Mouse (Mus musculus) embryonic stem cell, embryonic (primary cell): ENCODE measurements at regions not wholly inside any gene's neighbourhood (a gene's known extent, or its start where the extent isn't known, plus 50 kb on each side); places are given as distances from the start of the nearest gene placed in this dataset.

Experiments
- CTCF ChIA-PET, 4 experiments: fragments of 300-600 bp in 2 of 4; fragments of 350-600 bp in 2 of 4; sonication (Branson Sonifier 250); formaldehyde crosslinking; loops; one replicate each; lab custom pipeline; 2022; ENCODE audit warnings: inconsistent platforms in 2 of 4; lab: Charles Lee
- POLR2A ChIA-PET, 4 experiments: fragments of 300-600 bp in 2 of 4; fragments of 350-600 bp in 2 of 4; sonication (Branson Sonifier 250); formaldehyde crosslinking; loops; one replicate each; lab custom pipeline; 2022; ENCODE audit warnings: antibody characterized with exemption in 4 of 4, inconsistent platforms in 1 of 4; lab: Charles Lee

DNA sequence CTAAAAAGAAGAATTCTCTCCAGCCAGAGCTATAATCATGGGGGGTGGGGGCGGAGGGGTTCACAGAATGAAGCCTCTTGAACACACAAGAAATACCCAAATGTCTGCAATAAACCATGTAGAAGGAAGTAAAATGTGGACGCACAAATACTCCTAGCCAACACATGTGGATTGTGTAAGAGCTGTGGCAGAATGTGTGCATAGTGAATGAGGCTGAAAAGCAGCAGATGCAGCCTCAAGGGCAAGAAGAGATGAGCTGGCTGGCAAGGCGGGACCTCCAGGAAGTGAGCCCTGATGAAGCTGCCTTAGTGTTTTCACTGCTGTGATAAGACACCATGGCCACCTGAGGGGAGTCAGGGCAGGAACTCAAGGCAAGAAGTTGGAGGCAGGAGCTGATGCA lies 53.3 kb upstream of the Arhgap28 start:
- ChIA-PET CTCF (no interaction called here), POLR2A (interaction anchor here in 1 of 4 experiments (0.5 kb wide), 1 partner anchor 210 kb away, joined by 3 read pairs; no protein-coding TSS in a partner anchor)

DNA sequence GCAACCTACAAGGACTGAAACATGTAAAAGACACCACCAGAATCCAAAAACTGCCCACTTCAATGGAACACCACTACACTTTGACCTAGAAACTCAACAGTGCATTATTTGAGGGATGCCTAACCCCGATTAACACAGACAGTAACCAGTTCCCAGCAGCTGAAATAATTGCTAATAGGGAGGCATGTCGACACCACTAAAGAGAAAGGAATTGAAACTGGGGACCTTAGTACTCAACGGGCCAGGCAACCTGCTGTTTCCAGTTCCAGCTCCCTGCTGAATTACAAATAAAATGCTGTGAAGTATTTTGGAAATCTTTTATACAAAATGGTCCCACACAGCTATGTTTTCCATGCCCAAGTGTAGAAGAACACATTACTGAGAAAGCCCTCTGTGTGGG lies 56.5 kb upstream of the Arhgap28 start:
- CTCF ChIA-PET: no interaction called here
- POLR2A ChIA-PET: interaction anchor here in 1 of 4 experiments (0.6 kb wide), 1 partner anchor 119 kb away, joined by 3 read pairs; no protein-coding TSS in a partner anchor

DNA sequence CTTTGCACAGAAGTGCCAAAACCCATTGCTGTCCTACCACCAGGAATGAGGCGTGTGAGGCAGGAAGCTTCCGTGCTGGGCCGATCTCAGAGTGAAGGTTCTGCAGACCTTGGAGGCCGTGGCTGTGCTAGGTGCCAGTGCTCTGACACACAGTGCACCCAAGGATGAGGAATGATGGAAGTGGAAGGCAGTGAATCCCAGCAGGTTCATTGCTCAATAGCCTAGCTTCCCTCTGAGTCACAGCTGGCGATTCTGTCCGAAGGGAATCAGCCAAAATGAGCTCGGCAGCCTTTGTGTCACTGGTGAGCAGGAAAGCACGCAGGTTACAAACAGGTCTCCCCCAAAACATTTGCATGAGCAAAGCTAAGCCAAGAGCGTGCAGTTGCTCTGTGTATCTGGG lies 61.8 kb upstream of the Arhgap28 start:
- ChIA-PET POLR2A (no interaction called here), CTCF (interaction anchor here in 2 of 4 experiments (0.6 kb wide), 2 partner anchors 105 to 1166 kb away, joined by 3 read pairs; no protein-coding TSS in a partner anchor)

DNA sequence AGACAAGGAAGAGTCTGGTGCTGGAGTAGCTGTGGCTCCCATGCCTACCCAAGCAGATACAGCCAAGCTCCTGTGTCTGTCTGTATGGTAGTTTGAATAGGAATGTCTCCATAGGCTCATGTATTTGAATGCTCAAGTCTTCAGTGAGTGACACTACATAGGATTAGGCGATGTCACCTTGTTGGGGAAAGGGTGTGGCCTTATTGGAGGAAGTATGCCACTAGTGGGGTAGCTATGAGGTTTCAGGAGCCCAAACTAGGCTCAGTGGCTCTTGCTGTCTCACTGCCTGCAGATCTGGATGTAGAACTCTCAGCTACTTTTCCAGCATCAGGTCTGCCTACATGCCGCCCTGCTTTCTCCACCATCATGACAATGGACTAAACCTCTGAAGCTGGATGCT lies 62.3 kb upstream of the Arhgap28 start:
- ChIA-PET CTCF (interaction anchor here in 2 of 4 experiments (0.6 kb wide), 3 partner anchors 105 to 1167 kb away, joined by 3 to 13 read pairs (median 3); no protein-coding TSS in a partner anchor), POLR2A (interaction anchor here in 1 of 4 experiments (1.0 kb wide), 1 partner anchor 12 kb away, joined by 3 read pairs; no protein-coding TSS in a partner anchor)

DNA sequence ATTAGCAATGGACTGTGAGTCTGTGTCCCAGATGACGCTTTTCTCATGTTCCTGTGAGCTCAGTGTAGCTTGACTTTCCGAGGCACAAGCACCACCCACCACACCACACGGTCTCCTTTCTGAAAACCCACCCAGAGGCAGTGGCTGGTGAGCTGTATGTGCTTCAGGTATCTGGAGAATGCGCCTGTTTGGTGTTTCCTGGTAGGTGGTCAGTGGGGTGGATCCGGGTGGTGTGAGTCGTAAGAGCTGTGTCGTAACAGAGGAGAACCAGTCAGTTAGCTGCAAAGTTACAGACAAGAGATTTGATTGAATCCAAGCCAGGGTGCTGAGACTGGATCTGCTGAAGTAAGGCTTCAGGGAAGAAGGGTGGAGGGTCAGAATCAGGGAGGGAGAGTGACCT lies 65.1 kb upstream of the Arhgap28 start:
- ChIA-PET POLR2A (no interaction called here), CTCF (interaction anchor here in 1 of 4 experiments (0.6 kb wide), 1 partner anchor 26 kb away, joined by 14 read pairs; no protein-coding TSS in a partner anchor)

DNA sequence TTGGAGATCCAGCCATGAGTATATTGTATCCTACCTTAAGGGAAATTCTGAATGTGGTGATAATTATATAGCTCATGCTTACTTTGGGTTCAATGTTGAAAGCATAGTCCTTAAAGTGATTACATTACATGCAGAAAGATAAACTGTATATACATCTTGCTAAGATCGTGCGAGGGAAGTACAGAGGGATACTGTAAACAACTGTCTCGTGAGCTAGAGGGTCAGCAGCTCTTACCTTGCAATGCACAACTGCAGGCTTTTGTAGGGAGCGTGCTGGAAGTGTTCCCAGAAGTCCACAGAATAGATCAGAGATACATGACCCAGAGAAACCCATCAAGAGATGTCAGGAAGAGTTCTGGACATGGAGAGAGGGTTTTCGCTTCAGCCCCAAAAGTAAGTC lies 65.6 kb upstream of the Arhgap28 start:
- CTCF ChIA-PET: no interaction called here
- POLR2A ChIA-PET: no interaction called here

DNA sequence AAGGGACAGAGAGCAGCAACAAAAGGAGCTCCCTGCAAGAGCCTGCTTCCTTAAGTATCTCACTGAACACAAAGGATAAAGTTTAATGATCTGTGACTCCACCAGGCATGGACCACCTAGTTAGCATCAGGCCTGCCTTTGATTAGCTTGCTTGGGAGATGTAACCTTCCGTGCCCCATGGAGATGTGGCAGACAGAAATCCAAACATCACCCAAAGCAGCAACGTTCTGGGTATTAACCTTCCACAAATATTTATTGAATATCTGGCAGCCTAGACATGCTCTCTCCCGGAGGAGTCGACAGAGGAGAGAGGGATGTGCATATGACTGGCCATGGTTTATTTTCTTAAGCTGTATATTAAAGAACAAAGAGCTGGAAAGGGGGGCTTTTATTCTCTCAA lies 67.6 kb upstream of the Arhgap28 start:
- ChIA-PET POLR2A (no interaction called here), CTCF (no interaction called here)

DNA sequence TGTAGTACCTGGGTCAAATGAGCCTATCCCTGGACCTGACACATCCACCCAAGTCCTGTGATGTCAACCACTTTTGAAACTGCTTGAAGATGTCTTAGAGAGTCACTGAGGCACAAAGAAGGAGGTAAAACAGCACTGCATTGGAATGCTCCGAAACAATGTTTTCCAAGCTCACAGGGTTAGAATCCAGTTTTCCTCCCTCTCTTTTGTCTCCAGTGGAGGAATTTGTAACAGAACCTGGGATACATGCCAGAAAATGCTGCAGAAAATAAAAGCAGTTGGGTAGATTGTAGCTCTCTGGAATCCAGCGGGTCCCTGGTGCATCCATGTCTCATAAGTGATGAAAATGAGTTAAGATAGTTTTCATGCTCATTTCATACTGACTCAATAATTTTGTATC lies 71.8 kb upstream of the Arhgap28 start:
- ChIA-PET CTCF (interaction anchor here in 1 of 4 experiments (0.7 kb wide), 1 partner anchor 200 kb away, joined by 4 read pairs; no protein-coding TSS in a partner anchor), POLR2A (interaction anchor here in 1 of 4 experiments (0.5 kb wide), 1 partner anchor 215 kb away, joined by 4 read pairs; no protein-coding TSS in a partner anchor)

DNA sequence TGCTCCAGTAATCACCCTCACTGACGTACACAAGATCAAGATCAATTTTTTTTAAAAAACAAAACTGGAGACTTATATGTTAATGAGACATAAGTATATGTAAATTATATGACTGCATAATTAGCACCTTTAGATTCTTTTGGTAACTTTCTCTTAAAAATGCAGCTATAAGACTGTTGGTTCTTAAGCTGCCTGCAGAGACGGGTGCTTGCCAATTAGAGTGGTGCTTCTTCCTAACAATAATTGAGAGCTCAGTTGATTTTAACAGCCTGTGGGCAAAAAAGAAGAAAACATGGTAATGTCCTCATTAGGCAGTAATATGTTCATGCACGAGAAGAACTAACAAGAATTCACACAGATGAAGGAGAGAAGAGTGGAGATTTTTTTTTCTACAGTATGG lies 74.8 kb upstream of the Arhgap28 start:
- CTCF ChIA-PET: no interaction called here
- POLR2A ChIA-PET: no interaction called here

DNA sequence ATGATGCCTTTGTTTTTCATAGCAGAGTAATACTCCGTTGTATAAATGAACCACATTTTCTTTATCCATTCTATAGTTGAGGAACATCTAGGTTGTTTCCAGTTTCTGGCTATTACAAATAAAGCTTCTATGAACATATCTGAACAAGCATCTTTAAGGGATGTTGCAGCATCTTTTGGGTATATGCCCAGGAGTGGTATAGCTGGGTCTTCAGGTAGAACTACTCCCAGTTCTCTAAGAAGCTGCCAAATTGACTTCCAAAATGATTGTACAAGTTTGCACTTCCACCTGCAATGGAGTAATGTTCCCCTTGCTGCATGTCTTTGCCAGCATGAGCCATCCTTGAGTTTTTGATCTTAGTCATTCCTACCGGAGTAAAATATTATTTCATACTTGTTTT lies 80.5 kb upstream of the Arhgap28 start:
- ChIA-PET POLR2A (no interaction called here), CTCF (no interaction called here)

DNA sequence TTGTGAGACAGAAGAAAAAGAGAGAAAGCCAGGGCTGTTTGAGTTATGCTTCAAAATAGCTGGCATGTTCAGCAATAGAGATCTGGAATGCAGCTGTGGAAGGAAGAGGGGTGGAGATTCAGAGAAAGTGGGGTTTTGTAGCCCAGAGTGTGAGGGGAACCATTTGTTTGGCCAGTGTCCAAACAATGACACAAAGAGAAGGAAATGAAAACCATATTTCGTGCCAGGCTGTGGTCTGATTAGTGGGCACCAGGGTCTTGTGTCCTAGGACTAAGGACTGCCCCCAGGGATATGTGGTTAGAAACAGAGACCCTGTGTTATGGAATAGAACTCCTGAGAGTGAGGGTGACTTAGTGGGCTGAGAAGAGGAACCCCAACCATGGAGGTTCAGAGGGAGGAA lies 83.2 kb upstream of the Arhgap28 start:
- ChIA-PET CTCF (no interaction called here), POLR2A (no interaction called here)

DNA sequence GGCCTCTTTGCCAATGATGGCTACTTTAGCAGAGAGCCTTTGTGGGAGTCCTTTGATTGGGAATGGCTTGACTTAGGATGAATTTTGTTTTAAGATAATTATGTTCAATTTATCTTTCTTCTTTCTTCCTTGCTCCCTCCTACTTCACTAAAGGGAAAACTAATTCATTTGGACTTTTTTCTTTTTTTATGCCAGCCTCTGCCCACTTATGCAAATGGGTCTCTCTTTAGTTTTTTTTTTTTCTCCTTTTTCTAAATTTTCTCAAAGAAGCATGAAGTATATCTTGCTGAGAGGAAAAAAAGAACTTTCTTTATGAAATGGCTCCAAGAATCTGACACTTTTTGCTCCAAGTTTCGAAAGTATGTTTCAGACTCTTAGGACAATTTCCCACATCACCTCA lies 85.3 kb upstream of the Arhgap28 start:
- POLR2A ChIA-PET: no interaction called here
- CTCF ChIA-PET: no interaction called here

DNA sequence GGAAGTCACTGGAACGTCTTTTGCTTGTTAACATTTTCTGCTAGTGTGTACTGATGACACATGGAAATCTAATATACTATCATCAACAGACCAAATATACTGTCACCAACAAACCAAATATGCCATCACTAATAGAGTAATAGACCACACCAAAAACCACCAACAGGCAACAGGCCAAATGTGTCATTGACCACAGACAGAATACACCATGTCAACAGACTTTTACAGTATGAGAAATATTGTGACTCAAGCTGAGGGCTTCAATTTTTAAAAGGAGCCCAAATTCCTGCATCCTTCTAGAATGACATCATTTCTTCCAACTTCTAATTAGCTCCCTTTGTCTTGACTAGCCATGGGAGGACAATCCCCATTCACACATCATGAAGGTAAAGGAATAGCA lies 85.9 kb upstream of the Arhgap28 start:
- ChIA-PET POLR2A (interaction anchor here in 1 of 4 experiments (0.6 kb wide), 1 partner anchor 170 kb away, joined by 3 read pairs; no protein-coding TSS in a partner anchor), CTCF (no interaction called here)

DNA sequence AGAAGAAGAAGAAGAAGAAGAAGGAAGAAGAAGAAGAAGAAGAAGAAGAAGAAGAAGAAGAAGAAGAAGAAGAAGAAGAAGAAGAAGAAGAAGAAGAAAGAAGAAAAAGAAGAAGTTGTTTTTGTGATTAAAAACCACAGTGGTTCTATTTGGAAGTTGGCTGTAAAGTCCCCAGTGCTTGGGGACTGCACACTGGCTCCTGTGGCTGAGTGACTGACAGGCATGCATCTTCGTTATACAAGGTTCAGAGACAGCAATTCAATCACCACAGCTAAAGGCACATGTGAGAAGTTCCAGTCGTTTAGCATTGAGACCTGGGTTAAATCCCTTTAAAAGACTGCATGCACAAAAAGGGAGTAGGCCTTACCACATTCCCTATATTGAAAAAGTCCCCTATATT lies 93.1 kb upstream of the Arhgap28 start:
- ChIA-PET CTCF (interaction anchor here in 2 of 4 experiments (0.6 to 1.0 kb wide), 2 partner anchors 226 to 433 kb away, joined by 3 read pairs; no protein-coding TSS in a partner anchor), POLR2A (no interaction called here)

DNA sequence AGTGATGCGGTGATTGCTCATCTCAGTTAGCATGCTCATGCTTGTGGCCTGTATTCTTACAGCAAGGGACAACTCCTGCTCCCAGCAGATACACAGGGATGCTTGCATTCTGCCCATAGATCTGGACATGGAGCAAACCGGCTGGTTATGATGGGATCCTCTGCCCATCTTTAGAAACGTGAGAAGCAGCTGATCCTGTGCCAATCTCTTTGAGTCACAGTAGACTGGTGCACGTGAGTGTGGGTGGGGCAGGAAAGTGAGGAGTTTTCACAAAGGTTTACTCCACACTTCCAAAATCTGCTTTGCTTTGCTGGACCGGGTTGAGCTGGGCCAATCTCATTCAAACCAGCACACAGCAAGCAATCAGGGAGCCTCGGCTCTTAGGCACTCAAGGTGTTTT lies 93.5 kb upstream of the Arhgap28 start:
- ChIA-PET CTCF (interaction anchor here in 1 of 4 experiments (1.0 kb wide), 1 partner anchor 226 kb away, joined by 3 read pairs; no protein-coding TSS in a partner anchor), POLR2A (no interaction called here)

DNA sequence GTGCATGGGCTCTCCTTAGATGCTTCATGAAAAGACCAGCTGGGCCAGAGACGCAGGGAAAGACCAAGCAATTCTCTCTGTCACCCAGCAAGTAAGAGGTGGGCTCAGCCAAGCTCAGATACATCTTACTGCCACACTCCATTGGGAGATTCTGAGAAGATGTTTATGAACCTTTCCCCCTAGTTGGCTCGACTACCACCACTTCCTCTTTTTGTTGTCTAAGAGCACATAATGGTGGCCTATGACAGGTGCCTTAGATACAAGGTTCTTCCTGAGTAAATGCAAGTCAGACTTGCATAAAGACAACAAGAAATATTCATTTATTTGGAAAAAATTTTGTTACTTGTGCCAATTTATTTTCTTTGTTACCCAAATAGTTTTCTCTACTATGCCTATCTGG lies 96.2 kb upstream of the Arhgap28 start:
- ChIA-PET CTCF (interaction anchor here in 1 of 4 experiments (0.6 kb wide), 1 partner anchor 394 kb away, joined by 3 read pairs; no protein-coding TSS in a partner anchor), POLR2A (no interaction called here)

DNA sequence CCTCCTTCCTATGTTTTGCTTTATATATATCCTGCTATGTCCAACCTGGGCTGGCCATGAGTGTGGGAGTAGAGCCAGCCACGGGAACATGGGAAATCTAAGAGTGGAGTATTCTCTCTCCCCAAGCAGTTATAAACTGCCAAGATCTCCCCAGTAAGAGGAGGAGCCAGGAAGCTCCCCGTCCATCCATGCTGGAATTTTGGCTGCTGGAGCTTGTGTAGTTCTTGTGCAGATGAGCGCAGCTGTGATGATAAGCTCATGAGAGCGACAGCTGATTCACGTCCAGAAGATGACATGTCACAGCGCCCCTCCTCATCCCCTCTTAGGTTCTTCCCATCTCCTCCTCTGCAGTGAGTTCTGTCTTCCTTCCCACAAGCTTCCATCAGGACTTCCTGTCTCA lies 99.4 kb upstream of the Arhgap28 start:
- CTCF ChIA-PET: no interaction called here
- POLR2A ChIA-PET: no interaction called here

DNA sequence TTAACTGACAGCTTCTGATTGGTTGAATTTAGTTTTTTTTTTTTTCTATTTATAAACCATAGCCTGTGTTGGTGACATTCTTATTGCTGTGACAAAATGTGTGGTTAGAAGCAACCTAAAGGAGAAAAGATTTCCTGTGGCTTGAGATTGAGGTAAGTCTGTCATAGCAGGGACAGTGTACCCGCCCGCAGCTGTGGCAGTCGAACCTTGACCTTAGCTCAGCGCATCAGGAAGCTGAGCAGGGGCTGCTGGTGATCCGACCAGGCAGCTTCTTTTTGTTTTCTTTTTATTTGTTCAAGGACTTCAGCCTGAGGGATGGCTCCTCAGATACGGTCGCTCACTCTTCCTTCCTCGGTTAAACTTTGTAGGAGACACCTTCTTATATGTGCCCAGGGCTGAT lies 102.4 kb upstream of the Arhgap28 start:
- ChIA-PET CTCF (no interaction called here), POLR2A (no interaction called here)

DNA sequence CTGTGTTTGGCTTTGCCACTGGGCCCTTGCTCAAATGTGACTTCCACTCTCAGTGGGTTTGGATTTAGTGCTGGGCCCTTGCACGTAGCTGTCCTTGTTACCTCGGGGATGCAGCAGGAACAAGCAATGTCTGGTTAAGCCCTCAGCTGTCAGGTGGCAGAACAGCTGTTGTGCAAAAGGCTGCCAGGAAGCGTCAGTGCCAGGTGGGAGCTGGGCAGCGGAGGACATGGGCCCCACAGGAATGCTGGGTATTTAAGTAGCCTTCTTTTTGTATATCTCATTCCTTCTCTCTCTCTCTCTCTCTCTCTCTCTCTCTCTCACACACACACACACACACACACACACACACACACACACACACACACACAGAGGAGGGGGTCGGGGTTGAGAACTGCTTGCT lies 104.0 kb upstream of the Arhgap28 start:
- CTCF ChIA-PET: no interaction called here
- POLR2A ChIA-PET: no interaction called here

DNA sequence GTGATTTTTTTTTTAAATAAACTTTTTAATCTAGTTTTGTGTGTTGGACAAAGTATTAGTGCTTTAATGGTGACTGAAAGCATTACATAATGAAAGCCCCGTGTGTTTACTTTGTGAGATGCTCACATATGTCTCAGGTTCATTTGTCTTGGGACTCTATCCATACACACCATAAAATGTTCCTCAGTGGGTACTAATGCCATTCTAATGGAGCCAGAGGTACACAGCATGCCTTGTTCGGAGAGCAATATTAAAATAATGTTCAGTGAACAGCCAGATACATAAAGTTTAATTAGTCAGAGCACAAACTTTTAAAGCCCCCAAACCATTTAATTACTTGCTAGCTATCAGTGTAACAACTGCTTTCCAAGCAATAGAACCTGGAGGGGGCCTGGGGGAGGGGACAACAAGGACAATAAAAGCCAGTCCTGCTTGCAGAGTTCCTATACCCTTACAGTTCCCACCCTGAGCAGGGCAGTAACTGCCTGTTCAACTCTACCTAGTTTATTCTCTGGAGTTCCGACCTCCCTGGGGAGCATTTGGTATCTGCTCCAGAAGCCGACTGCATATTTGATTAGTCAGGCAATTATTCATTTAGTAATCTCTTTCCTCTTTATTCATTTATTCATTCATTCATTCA lies 108.0 kb upstream of the Arhgap28 start:
- ChIA-PET CTCF (no interaction called here), POLR2A (no interaction called here)
